Mouse (Mus musculus): ENCODE measurements around the gene Stab1. TPM values are rescaled to one million over a fixed set of nuclear protein-coding genes. Genes with fewer than 3 reads are reported as not detected.

Gene Stab1
- total RNA-seq, 2 experiments from 2014 or later = 19.8 to 30.3 TPM

DNA sequence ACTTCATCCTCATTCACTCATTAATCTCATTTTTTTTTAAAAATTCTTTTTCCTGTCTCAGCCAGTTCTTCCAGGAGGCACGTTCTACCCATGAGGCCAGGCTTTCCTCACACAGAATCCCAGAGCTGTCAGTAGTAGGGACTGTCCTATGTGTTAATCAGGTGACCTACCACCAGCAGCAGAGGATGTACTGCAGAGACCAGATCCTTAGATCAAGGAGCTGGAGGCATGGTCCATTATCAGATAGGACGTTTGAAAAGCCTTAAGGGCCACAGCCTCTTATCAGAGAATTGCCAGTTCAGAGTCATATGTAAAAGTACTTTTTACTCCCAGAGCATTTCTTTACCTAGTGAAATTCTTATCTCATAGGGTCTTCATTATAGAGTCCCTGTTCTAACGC, 54.4 kb downstream of the Stab1 start:
- DNase-seq (ENCODE audit: low spot score in 2 of 2) = no peak
- intact Hi-C loops (cut with DNase I) = loop anchor here (5.0 kb wide), 1 partner anchor 82 kb away; no protein-coding TSS in a partner anchor

DNA sequence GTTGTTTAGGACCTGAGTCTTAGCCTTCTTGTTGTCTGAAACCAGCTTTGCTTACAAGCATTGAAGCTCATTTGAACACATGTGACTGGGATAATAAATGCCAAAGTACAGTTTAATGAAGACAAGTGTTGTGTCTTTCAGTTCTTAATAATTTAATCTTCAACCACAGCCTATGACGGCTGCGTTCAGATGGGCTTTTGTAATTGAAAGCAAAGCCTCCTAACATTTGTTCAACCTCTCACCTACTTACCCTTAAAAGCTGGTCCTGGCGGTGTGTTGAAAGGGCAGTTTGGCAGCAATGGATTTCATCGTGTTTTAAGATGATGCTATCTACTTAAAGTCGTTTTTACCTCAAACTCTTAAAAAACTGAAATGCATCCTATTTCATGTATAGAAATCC, 56.3 kb downstream of the Stab1 start:
- no peak for DNase-seq (ENCODE audit: low spot score in 2 of 2)
- intact Hi-C loops (cut with DNase I) = loop anchor here (5.0 kb wide), 1 partner anchor 80 kb away; no protein-coding TSS in a partner anchor

DNA sequence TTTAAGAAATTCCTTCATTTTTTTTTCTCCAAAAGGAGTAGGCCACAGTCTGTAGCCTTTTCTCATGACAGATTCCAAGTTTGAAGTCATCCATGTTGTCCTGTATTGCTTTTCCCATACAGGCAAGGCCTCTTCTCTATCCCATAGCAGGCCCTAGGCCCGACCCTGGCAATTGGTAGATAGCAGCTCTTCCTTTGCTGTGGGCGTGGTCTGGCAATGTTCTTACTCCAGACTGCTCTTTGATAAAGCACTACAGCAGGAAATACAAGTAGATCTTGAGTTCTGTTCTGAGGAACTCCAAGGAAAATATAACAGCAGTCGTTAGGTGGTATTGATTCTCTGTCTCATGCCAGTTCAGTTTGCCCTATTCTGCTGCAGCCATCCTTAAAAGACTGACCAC, 57.8 kb downstream of the Stab1 start:
- intact Hi-C loops (cut with DNase I) = loop anchor here (5.0 kb wide), 1 partner anchor 78 kb away; no protein-coding TSS in a partner anchor

DNA sequence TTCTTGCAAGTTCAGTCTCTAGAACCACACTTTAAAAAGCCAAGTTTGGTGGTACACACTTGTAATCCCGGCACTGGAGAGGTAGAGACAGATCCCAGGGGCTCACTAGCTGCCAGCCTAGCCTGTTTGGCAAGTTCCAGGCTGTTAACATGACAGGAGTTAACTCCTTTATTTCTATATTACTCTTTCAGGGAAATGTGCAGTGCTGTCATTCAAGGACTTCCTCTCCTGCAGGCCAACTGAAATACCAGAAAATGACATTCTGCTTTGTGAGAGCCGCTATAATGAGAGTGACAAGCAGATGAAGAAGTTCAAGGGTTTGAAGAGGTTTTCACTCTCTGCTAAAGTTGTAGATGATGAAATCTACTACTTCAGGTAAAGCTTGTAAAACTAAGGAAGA, 63.3 kb downstream of the Stab1 start:
- intact Hi-C loops (cut with DNase I) = no loop called here
- DNase-seq (ENCODE audit: low spot score in 2 of 2) = no peak

More for the DNA sequence above, 57.8 kb downstream of the Stab1 start:
- no peak for DNase-seq (ENCODE audit: low spot score in 2 of 2)

DNA sequence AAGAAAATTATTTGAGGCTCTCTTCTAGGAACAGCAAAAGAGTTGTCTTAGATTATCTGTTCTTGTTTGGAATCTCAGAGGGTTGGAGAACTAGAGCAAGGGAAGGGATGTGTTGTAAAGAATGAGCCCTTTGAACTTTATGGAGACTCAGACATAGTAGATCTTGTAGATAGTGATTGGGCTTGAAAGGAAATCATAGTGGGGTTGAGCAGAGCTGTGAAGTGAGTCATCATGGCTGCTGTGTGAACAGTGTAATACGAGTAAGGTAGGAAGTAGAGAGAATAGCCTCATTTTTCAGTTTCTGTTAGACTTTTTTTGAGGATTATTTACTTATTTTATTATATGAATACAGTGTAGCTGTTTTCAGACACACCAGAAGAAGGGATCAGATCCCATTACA, 78.5 kb downstream of the Stab1 start:
- DNase-seq (ENCODE audit: low spot score in 2 of 2) = no peak
- intact Hi-C loops (cut with DNase I) = no loop called here

Other genes with a start within 250 kb of the Stab1 start
- 10 to 100 TPM; 17.2 to 22.3 TPM for gene Itih3, start 244.9 kb downstream of the Stab1 start, total RNA-seq (2021)
- not detected for gene Itih1, start 225.4 kb downstream of the Stab1 start, total RNA-seq (2021)
- gene Nek4, start 217.3 kb downstream of the Stab1 start, total RNA-seq (2021) = 10 to 100 TPM; 15.6 to 18.9 TPM
- 10 to 100 TPM; 39.5 to 42.1 TPM for gene Glt8d1, start 167.2 kb downstream of the Stab1 start, total RNA-seq (2021)
- gene Spcs1, start 167.0 kb downstream of the Stab1 start, total RNA-seq (2021) = 100 to 1,000 TPM; 165 to 185 TPM
- gene Pbrm1, start 149.5 kb downstream of the Stab1 start, total RNA-seq (2021) = 10 to 100 TPM; 56.2 to 58.1 TPM
- 10 to 100 TPM; 41.9 to 48.9 TPM for gene Gnl3, start 149.5 kb downstream of the Stab1 start, total RNA-seq (2021)
- 10 to 100 TPM; 20.4 to 28.4 TPM for gene Smim4, start 39.7 kb downstream of the Stab1 start, total RNA-seq (2021)
- gene Nt5dc2, start 37.6 kb downstream of the Stab1 start, total RNA-seq (2021) = 1 to 10 TPM; 3.3 to 4.1 TPM
- 10 to 100 TPM; 65.9 to 79.1 TPM for gene Tnnc1, start 39.7 kb upstream of the Stab1 start, total RNA-seq (2021)
- gene Nisch, start 48.3 kb upstream of the Stab1 start, total RNA-seq (2021) = 100 to 1,000 TPM; 375 to 386 TPM
- 1 to 10 TPM; 4.9 to 5.5 TPM for gene Sema3g, start 49.2 kb upstream of the Stab1 start, total RNA-seq (2021)
- 1 to 10 TPM; 3.2 to 4.2 TPM for gene Phf7, start 82.7 kb upstream of the Stab1 start, total RNA-seq (2021)
- gene Bap1, start 82.8 kb upstream of the Stab1 start, total RNA-seq (2021) = 100 to 1,000 TPM; 138 to 146 TPM
- 1 to 10 TPM; 4.1 to 4.7 TPM for gene Dnah1, start 155.3 kb upstream of the Stab1 start, total RNA-seq (2021)
- gene Capn7, start 168.0 kb upstream of the Stab1 start, total RNA-seq (2021) = 10 to 100 TPM; 35.6 to 37.2 TPM